Mouse (Mus musculus) forebrain, embryonic 13.5 days (tissue): ENCODE measurements around the gene Mlxipl. TPM values are rescaled to one million over a fixed set of nuclear protein-coding genes. Genes with fewer than 3 reads are reported as not detected.

Source experiments
- ATAC-seq: fragments of 200-750 bp; cut with Nextera tagmentation; 2 replicates; pipeline ENCODE4 v1.8.0; 2017
- H3K27ac ChIP-seq: fragments of 300-500 bp; sonication (generic); 2 replicates; pipeline ENCODE4 v1.5.1; 2015; ENCODE audit warnings: inconsistent platforms, mild to moderate bottlenecking, moderate library complexity
- H3K27me3 ChIP-seq: fragments of 300-500 bp; sonication (generic); 2 replicates; pipeline ENCODE4 v1.6.1; 2015; ENCODE audit warnings: mild to moderate bottlenecking, inconsistent platforms
- H3K36me3 ChIP-seq: fragments of 300-500 bp; sonication (generic); 2 replicates; pipeline ENCODE4 v1.6.1; 2015; ENCODE audit warnings: mild to moderate bottlenecking, inconsistent platforms; ENCODE audit not compliant: poor library complexity, severe bottlenecking
- H3K4me1 ChIP-seq: fragments of 300-500 bp; sonication (generic); 2 replicates; pipeline ENCODE4 v1.6.1; 2015; ENCODE audit warnings: inconsistent platforms
- H3K4me2 ChIP-seq: fragments of 300-500 bp; sonication (generic); 2 replicates; pipeline ENCODE4 v1.6.1; 2015; ENCODE audit warnings: inconsistent platforms, mild to moderate bottlenecking, moderate library complexity
- H3K4me3 ChIP-seq: fragments of 300-500 bp; sonication (generic); 2 replicates; pipeline ENCODE4 v1.5.1; 2015; ENCODE audit warnings: mild to moderate bottlenecking, inconsistent platforms
- H3K9ac ChIP-seq: fragments of 300-500 bp; sonication (generic); 2 replicates; pipeline ENCODE4 v1.6.1; 2015; ENCODE audit warnings: mild to moderate bottlenecking, inconsistent platforms
- H3K9me3 ChIP-seq: fragments of 300-500 bp; sonication (generic); replicated peaks from 2 replicates; pipeline ENCODE4 v1.6.1; 2016; ENCODE audit warnings: inconsistent platforms
- WGBS: fragments of 180-500 bp; shearing (Covaris S2); methylation state at CpG from one replicate; pipeline ENCODE4 v1.1.7; 2015; 5-methylcytosine and 5-hydroxymethylcytosine counted together
- polyA plus RNA-seq: library from polyadenylated mRNA; unstranded; fragments of >200 nt; fragmentation: Nextera tagmentation; extraction: Ambion mirVana; gene quantifications from 2 replicates; pipeline ENCODE4 v1.2.1, GENCODE M21; 2015

Gene Mlxipl
- polyA plus RNA-seq, 1 experiment from 2014 or later: 1.6 TPM

- ATAC-seq: no peak
- WGBS: 83% methylated on average over 4 of the region's 4 CpGs
- Histone ChIP-seq H3K27ac (no peak overlapping the region), H3K9ac (no peak overlapping the region), H3K4me3 (no peak overlapping the region), H3K9me3 (no peaks in the 10 kb centered on the region), H3K27me3 (peaks cover 46% of the 10 kb centered on the region), H3K36me3 (no peaks in the 10 kb centered on the region), H3K4me2 (no peak overlapping the region), H3K4me1 (peaks cover 5% of the 10 kb centered on the region; the same call in 1 of the 2 replicates)
Observed at GRCm38 (mm10) chr5:135086871-135087270, 2.8 kb upstream of the Mlxipl start.

- Histone ChIP-seq H3K9ac (no peak overlapping the region), H3K27me3 (peaks cover 15% of the 10 kb centered on the region), H3K4me2 (no peak overlapping the region), H3K4me3 (no peak overlapping the region), H3K27ac (no peak overlapping the region), H3K4me1 (no peaks in the 10 kb centered on the region), H3K36me3 (no peaks in the 10 kb centered on the region), H3K9me3 (no peaks in the 10 kb centered on the region)
- no peak for ATAC-seq
- 55% methylated on average over 1 of the region's 1 CpGs for WGBS
Observed at GRCm38 (mm10) chr5:135100981-135101380, 11.3 kb downstream of the Mlxipl start.

- peaks cover 14% of the 10 kb centered on the region for H3K4me1 ChIP-seq
- 68% methylated on average over 11 of the region's 11 CpGs for WGBS
- H3K27ac ChIP-seq: no peak overlapping the region
- no peak overlapping the region for H3K4me3 ChIP-seq
- H3K36me3 ChIP-seq: no peaks in the 10 kb centered on the region
- peaks cover 44% of the 10 kb centered on the region for H3K27me3 ChIP-seq
- no peaks in the 10 kb centered on the region for H3K9me3 ChIP-seq
- H3K9ac ChIP-seq: no peak overlapping the region
- H3K4me2 ChIP-seq: no peak overlapping the region
- no peak for ATAC-seq
Observed at GRCm38 (mm10) chr5:135103999-135104660, 14.4 kb downstream of the Mlxipl start.

- Histone ChIP-seq H3K9me3 (no peaks in the 10 kb centered on the region), H3K4me1 (peaks cover 14% of the 10 kb centered on the region), H3K9ac (peak overlapping the region; percentile 59), H3K4me3 (peak overlapping the region; percentile 48), H3K36me3 (no peaks in the 10 kb centered on the region), H3K27ac (no peak overlapping the region), H3K27me3 (peaks cover 56% of the 10 kb centered on the region), H3K4me2 (peak overlapping the region; percentile 86)
- ATAC-seq: peak; percentile 91
- under 1% methylated on average over 48 of the region's 48 CpGs for WGBS
Observed at GRCm38 (mm10) chr5:135106758-135107256, 17.1 kb downstream of the Mlxipl start.

GRCm38 (mm10) chr5:135107521-135108501 lies 18.1 kb downstream of the Mlxipl start:
- Histone ChIP-seq H3K9ac (no peak overlapping the region; the same call in 1 of the 2 replicates), H3K9me3 (no peaks in the 10 kb centered on the region), H3K4me2 (peak overlapping the region; percentile 86), H3K27me3 (peaks cover 56% of the 10 kb centered on the region), H3K4me1 (peaks cover 14% of the 10 kb centered on the region), H3K4me3 (peak overlapping the region; percentile 48), H3K36me3 (no peaks in the 10 kb centered on the region), H3K27ac (no peak overlapping the region)
- WGBS: 9% methylated on average over 39 of the region's 40 CpGs
- ATAC-seq: 0 out of 2 replicates have a peak, but pooled peaks have one; percentile 30

- ATAC-seq: no peak
- no peaks in the 10 kb centered on the region for H3K36me3 ChIP-seq
- H3K27ac ChIP-seq: no peak overlapping the region
- 51% methylated on average over 6 of the region's 6 CpGs for WGBS
- peaks cover 56% of the 10 kb centered on the region for H3K27me3 ChIP-seq
- no peak overlapping the region for H3K4me2 ChIP-seq
- no peaks in the 10 kb centered on the region for H3K9me3 ChIP-seq
- H3K9ac ChIP-seq: no peak overlapping the region
- no peak overlapping the region for H3K4me3 ChIP-seq
- H3K4me1 ChIP-seq: peaks cover 14% of the 10 kb centered on the region
Observed at GRCm38 (mm10) chr5:135109017-135109416, 19.3 kb downstream of the Mlxipl start.

GRCm38 (mm10) chr5:135109426-135109825 lies 19.7 kb downstream of the Mlxipl start:
- Histone ChIP-seq H3K4me1 (peaks cover 14% of the 10 kb centered on the region), H3K9me3 (no peaks in the 10 kb centered on the region), H3K27ac (no peak overlapping the region), H3K4me3 (no peak overlapping the region), H3K36me3 (no peaks in the 10 kb centered on the region), H3K27me3 (peaks cover 53% of the 10 kb centered on the region), H3K4me2 (no peak overlapping the region), H3K9ac (no peak overlapping the region)
- 98% methylated on average over 3 of the region's 3 CpGs for WGBS
- no peak for ATAC-seq

GRCm38 (mm10) chr5:135109976-135110375 lies 20.3 kb downstream of the Mlxipl start:
- Histone ChIP-seq H3K4me1 (peaks cover 14% of the 10 kb centered on the region), H3K27me3 (peaks cover 53% of the 10 kb centered on the region), H3K9ac (no peak overlapping the region), H3K27ac (no peak overlapping the region), H3K36me3 (no peaks in the 10 kb centered on the region), H3K4me3 (no peak overlapping the region), H3K9me3 (no peaks in the 10 kb centered on the region), H3K4me2 (no peak overlapping the region)
- WGBS: 80% methylated on average over 6 of the region's 6 CpGs
- ATAC-seq: no peak

GRCm38 (mm10) chr5:135113782-135114181 lies 24.1 kb downstream of the Mlxipl start:
- peaks cover 16% of the 10 kb centered on the region for H3K27me3 ChIP-seq
- 82% methylated on average over 12 of the region's 12 CpGs for WGBS
- H3K4me3 ChIP-seq: no peak overlapping the region
- H3K9me3 ChIP-seq: no peaks in the 10 kb centered on the region
- no peak for ATAC-seq
- no peak overlapping the region for H3K9ac ChIP-seq
- no peaks in the 10 kb centered on the region for H3K4me1 ChIP-seq
- H3K27ac ChIP-seq: no peak overlapping the region
- H3K36me3 ChIP-seq: no peaks in the 10 kb centered on the region
- no peak overlapping the region for H3K4me2 ChIP-seq

GRCm38 (mm10) chr5:135115241-135115640 lies 25.6 kb downstream of the Mlxipl start:
- 86% methylated on average over 8 of the region's 8 CpGs for WGBS
- no peaks in the 10 kb centered on the region for H3K4me1 ChIP-seq
- H3K9ac ChIP-seq: no peak overlapping the region
- no peaks in the 10 kb centered on the region for H3K9me3 ChIP-seq
- H3K27me3 ChIP-seq: peaks cover 2% of the 10 kb centered on the region
- no peak overlapping the region for H3K4me2 ChIP-seq
- no peak overlapping the region for H3K27ac ChIP-seq
- no peaks in the 10 kb centered on the region for H3K36me3 ChIP-seq
- H3K4me3 ChIP-seq: no peak overlapping the region
- ATAC-seq: no peak

GRCm38 (mm10) chr5:135118589-135119081 lies 28.9 kb downstream of the Mlxipl start:
- Histone ChIP-seq H3K36me3 (no peaks in the 10 kb centered on the region), H3K4me2 (no peak overlapping the region), H3K4me3 (no peak overlapping the region), H3K4me1 (no peaks in the 10 kb centered on the region), H3K27ac (no peak overlapping the region), H3K9me3 (no peaks in the 10 kb centered on the region), H3K27me3 (peaks cover 17% of the 10 kb centered on the region), H3K9ac (no peak overlapping the region)
- WGBS: 27% methylated on average over 6 of the region's 6 CpGs
- 0 out of 2 replicates have a peak, but pooled peaks have one; percentile 8 for ATAC-seq

GRCm38 (mm10) chr5:135120753-135121152 lies 31.1 kb downstream of the Mlxipl start:
- no peak for ATAC-seq
- WGBS: 71% methylated on average over 4 of the region's 4 CpGs
- H3K4me3 ChIP-seq: no peak overlapping the region
- H3K4me1 ChIP-seq: no peaks in the 10 kb centered on the region
- H3K9ac ChIP-seq: no peak overlapping the region
- no peaks in the 10 kb centered on the region for H3K36me3 ChIP-seq
- H3K27me3 ChIP-seq: peaks cover 18% of the 10 kb centered on the region
- no peak overlapping the region for H3K4me2 ChIP-seq
- no peaks in the 10 kb centered on the region for H3K9me3 ChIP-seq
- no peak overlapping the region for H3K27ac ChIP-seq
